Mouse (Mus musculus): Measurements from ENCODE around the gene Dag1. TPM values are rescaled to one million over a fixed set of nuclear protein-coding genes. Genes with fewer than 3 reads are reported as not detected.
"Not testable (repeated sequence)": the region's sequence is repeated elsewhere in the genome, so short reads cannot be mapped to it uniquely, and the experiment has no call there.

The Dag1 gene
- polyA plus RNA-seq, 1 experiment = 17.2 TPM

DNA sequence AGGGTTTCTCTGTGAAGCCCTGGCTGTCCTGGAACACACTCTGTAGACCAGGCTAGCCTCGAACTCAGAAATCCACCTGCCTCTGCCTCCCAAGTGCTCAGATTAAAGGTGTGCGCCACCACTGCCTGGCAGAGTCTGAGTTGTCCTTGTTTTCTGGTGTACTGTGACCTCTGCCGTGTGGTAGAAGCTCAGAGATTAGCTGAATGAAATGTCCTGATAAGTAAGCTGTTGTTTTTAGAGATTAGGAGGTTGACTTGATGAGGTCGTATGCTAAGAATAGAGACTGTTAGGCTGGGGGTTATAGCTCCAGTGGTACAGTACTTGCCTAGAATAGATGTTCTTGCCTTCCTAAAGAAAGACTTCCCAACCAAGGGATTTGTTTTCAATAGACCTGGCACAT, 41.0 kb upstream of the Dag1 start:
- no peaks in the 10 kb centered on the region for H3K27me3 ChIP-seq (ENCODE audit: control insufficient read depth, insufficient read depth, low read length)
- H3K4me3 ChIP-seq (ENCODE audit: control insufficient read depth, low read depth, low read length) = peak overlapping the region; percentile 96; the same call in 1 of the 2 replicates
- peaks cover 4% of the 10 kb centered on the region for H3K4me1 ChIP-seq (ENCODE audit: control insufficient read depth, insufficient read depth, low read length)
- peaks cover 1% of the 10 kb centered on the region for H3K36me3 ChIP-seq (ENCODE audit: control insufficient read depth, insufficient read depth, low read length)
- TF ChIP-seq POLR2A (IDR thresholded peaks at IDR 0.05; ENCODE audit: control insufficient read depth, low read depth, low read length) = no peak
- no peak for TF ChIP-seq CTCF (IDR thresholded peaks at IDR 0.05; ENCODE audit: control insufficient read depth, insufficient read depth, insufficient replicate concordance, low read depth, low read length)
- H3K27ac ChIP-seq (ENCODE audit: control insufficient read depth, insufficient read depth, low read depth, low read length) = 0 out of 2 replicates have a peak overlapping the region, but pooled peaks have one; percentile 79

DNA sequence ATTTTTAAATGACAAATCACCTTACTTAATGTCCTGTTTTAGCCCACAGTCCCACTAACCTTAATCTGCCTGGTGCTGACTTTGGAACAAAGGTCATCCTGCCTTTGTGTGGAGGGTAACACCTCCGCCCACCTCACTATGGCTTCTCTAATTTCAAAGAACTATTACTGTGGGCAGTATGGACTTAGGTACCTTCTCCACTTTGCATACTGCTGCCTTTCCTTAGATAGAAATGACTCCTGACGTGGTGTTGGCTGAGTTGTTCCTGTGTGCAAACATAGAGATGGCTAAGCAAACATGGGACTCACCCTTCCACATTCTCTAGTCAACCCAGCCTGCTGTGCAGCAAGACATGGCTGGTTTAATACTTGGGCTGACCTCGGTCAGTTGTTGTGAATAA, 38.1 kb upstream of the Dag1 start:
- H3K4me3 ChIP-seq (ENCODE audit: control insufficient read depth, low read depth, low read length) = no peak overlapping the region
- TF ChIP-seq CTCF (IDR thresholded peaks at IDR 0.05; ENCODE audit: control insufficient read depth, insufficient read depth, insufficient replicate concordance, low read depth, low read length) = no peak
- no peak for TF ChIP-seq POLR2A (IDR thresholded peaks at IDR 0.05; ENCODE audit: control insufficient read depth, low read depth, low read length)
- peaks cover 4% of the 10 kb centered on the region for H3K4me1 ChIP-seq (ENCODE audit: control insufficient read depth, insufficient read depth, low read length)
- H3K27ac ChIP-seq (ENCODE audit: control insufficient read depth, insufficient read depth, low read depth, low read length) = no peak overlapping the region
- no peaks in the 10 kb centered on the region for H3K27me3 ChIP-seq (ENCODE audit: control insufficient read depth, insufficient read depth, low read length)
- peaks cover 1% of the 10 kb centered on the region for H3K36me3 ChIP-seq (ENCODE audit: control insufficient read depth, insufficient read depth, low read length)

DNA sequence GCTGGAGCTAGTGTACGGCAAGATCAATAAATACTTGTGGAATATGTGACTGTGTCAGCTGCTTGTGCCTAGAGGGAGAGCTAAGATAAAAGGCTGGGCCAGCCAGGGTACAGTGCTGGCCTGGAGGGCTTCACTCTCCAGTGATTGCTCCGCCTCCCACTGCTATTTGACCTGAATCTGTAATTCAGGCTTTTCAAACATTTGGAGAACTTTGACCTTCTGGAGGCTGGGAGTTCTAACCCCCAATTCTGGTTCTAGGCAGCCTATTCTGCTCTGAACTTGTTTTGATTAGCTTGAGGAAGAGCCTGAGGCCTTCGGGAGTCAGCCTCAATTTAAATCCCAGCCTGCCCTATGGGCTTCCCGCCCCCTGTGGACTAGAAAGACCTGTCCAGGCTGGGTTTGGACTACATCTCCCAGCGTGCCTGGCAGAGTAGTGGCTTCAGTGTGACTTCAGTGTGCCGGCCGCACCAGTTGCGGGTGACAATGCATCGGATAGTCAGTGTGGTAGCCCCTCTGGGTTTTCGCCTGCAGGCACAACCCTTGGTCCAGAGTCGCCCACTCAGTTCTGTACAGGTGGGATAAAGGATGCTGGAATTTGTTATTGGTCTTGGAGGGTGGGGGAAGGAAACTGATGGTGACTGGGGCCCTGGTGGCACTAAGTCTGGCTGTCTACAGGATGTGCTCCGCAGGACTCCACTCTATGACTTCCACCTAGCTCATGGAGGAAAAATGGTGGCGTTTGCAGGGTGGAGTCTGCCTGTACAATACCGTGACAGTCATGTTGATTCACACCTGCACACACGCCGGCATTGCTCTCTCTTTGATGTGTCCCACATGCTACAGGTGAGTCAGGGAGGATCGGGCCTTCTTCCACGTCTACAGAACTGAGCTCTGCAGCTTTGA, 32.9 kb upstream of the Dag1 start, which contains the start of gene Amt:
Gene Amt (plus strand): TSS at position 401 of the 903 bp plus-strand sequence.
- H3K27me3 ChIP-seq (ENCODE audit: control insufficient read depth, insufficient read depth, low read length) = no peaks in the 10 kb centered on the region

DNA sequence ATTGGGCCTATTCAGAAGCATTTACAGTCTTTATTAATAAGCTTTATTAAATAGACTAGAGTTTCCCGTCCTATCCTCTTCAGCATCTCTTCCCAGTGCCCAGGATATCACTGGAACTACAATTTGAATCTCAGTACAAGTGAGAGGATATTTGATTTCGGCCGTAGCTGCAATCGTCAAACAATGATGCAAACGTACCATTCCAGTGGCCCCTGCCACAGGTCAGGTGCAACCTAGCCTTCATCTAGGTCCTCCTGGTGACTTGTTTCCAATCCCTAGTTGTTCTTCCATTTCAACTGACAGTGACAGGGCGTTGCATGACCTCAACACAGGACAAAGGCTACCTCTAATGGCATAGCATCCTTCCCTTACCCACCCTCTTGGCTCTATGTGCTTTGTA, 27.0 kb upstream of the Dag1 start:
- Histone ChIP-seq H3K4me3 (ENCODE audit: control insufficient read depth, low read depth, low read length) (peak overlapping the region; percentile 82), H3K27me3 (ENCODE audit: control insufficient read depth, insufficient read depth, low read length) (no peaks in the 10 kb centered on the region), H3K4me1 (ENCODE audit: control insufficient read depth, insufficient read depth, low read length) (peaks cover 6% of the 10 kb centered on the region), H3K27ac (ENCODE audit: control insufficient read depth, insufficient read depth, low read depth, low read length) (no peak overlapping the region), H3K36me3 (ENCODE audit: control insufficient read depth, insufficient read depth, low read length) (no peaks in the 10 kb centered on the region)
- no peak for TF ChIP-seq CTCF (IDR thresholded peaks at IDR 0.05; ENCODE audit: control insufficient read depth, insufficient read depth, insufficient replicate concordance, low read depth, low read length)
- no peak for TF ChIP-seq POLR2A (IDR thresholded peaks at IDR 0.05; ENCODE audit: control insufficient read depth, low read depth, low read length)

More for the DNA sequence above, 32.9 kb upstream of the Dag1 start, which contains the start of gene Amt:
- H3K36me3 ChIP-seq (ENCODE audit: control insufficient read depth, insufficient read depth, low read length) = no peaks in the 10 kb centered on the region
- H3K4me1 ChIP-seq (ENCODE audit: control insufficient read depth, insufficient read depth, low read length) = no peaks in the 10 kb centered on the region
- H3K4me3 ChIP-seq (ENCODE audit: control insufficient read depth, low read depth, low read length) = peak within 1 kb of the TSS; percentile 49
- TF ChIP-seq POLR2A (IDR thresholded peaks at IDR 0.05; ENCODE audit: control insufficient read depth, low read depth, low read length) = no peak
- no peak for TF ChIP-seq CTCF (IDR thresholded peaks at IDR 0.05; ENCODE audit: control insufficient read depth, insufficient read depth, insufficient replicate concordance, low read depth, low read length)
- H3K27ac ChIP-seq (ENCODE audit: control insufficient read depth, insufficient read depth, low read depth, low read length) = no peak within 1 kb of the TSS

DNA sequence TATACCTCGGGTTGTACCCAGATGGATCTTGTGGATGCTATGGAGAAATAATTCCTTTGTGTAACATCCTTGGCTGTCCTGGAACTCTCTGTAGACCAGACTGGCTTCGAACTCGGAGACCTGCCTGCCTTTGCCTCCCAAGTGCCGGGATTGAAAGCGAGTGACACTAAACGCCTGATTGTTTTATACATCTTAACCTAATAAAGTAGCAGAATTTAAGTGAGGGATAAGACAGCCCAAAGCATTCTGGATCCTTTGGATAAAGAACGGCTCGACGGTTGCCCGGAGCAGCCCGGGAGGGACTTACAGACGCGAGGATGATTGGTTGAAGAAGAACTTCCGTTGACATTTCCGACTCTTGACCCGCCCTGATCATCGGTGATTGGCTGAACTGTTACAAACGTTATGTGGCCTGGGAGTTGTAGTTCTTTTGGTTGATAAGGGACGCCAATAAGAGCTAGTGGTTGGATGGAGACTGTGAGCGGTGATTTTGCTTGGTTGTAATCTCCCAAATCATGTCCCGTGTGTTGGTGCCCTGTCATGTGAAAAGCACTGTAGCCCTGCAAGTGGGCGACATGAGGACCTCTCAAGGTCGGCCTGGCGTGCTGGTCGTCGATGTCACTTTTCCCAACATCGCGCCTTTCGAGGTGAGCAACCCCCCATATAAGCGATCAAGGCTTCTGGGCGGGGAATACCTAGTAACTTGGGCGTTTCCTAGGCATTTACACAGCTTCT, 26.4 kb upstream of the Dag1 start, which contains the start of gene Nicn1:
Gene Nicn1 (plus strand): TSS at position 414 of the 735 bp plus-strand sequence.
- Histone ChIP-seq H3K36me3 (ENCODE audit: control insufficient read depth, insufficient read depth, low read length) (no peaks in the 10 kb centered on the region), H3K4me3 (ENCODE audit: control insufficient read depth, low read depth, low read length) (peak within 1 kb of the TSS; percentile 82), H3K27me3 (ENCODE audit: control insufficient read depth, insufficient read depth, low read length) (no peaks in the 10 kb centered on the region), H3K4me1 (ENCODE audit: control insufficient read depth, insufficient read depth, low read length) (peaks cover 6% of the 10 kb centered on the region), H3K27ac (ENCODE audit: control insufficient read depth, insufficient read depth, low read depth, low read length) (peak within 1 kb of the TSS; percentile 80)
- TF ChIP-seq POLR2A (IDR thresholded peaks at IDR 0.05; ENCODE audit: control insufficient read depth, low read depth, low read length) = peak; percentile 47; the same call in 1 of the 2 replicates
- no peak for TF ChIP-seq CTCF (IDR thresholded peaks at IDR 0.05; ENCODE audit: control insufficient read depth, insufficient read depth, insufficient replicate concordance, low read depth, low read length)

DNA sequence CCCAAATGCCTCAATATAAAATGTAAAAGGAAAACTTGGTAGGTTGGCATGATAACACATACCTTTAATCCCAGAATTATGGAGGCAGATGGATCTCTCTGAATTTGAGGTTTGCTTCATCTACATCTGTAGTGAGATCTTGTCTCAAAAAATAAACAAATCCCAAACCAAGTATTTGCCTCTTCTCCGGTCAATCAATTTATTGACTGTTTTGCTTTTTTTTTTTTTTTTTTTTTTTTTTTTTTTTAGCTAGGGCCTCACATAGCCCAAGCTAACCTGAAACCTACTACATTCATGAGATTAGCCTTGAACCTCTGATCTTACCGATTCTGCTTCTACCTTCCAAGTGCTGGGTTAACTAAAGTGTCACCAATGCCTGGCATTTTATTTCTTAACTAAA, 25.6 kb upstream of the Dag1 start:
- no peak overlapping the region; the same call in 1 of the 2 replicates for H3K4me3 ChIP-seq (ENCODE audit: control insufficient read depth, low read depth, low read length)

DNA sequence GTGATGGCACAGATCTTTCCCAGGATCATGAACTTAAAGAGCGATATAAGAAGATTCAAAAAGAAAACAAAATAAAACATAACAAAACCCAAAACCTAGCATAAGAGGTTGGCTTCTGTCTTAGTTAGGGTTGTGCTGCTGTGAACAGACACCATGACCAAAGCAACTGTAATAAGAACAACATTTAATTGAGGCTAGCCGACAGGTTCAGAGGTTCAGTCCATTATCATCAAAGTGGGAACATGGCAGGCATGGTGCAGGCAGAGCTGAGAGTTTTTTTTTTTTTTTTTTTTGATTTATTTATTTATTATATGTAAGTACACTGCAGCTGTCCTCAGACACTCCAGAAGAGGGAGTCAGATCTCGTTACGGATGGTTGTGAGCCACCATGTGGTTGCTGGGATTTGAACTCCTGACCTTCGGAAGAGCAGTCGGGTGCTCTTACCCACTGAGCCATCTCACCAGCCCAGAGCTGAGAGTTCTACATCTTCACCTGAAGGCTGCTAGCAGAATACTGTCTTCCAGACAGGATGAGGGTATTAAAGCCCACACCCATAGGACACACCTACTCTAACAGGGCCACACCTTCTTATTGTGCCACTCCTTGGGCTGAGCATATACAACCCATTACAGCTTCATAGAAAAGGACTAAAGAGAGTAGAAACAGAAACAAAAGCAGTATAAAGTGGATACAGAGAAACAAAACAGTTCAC, 23.9 kb upstream of the Dag1 start:
- not testable (repeated sequence) for H3K4me3 ChIP-seq (ENCODE audit: control insufficient read depth, low read depth, low read length); H3K27ac ChIP-seq (ENCODE audit: control insufficient read depth, insufficient read depth, low read depth, low read length); H3K4me1 ChIP-seq (ENCODE audit: control insufficient read depth, insufficient read depth, low read length); H3K27me3 ChIP-seq (ENCODE audit: control insufficient read depth, insufficient read depth, low read length); H3K36me3 ChIP-seq (ENCODE audit: control insufficient read depth, insufficient read depth, low read length)

More for the DNA sequence above, 25.6 kb upstream of the Dag1 start:
- TF ChIP-seq POLR2A (IDR thresholded peaks at IDR 0.05; ENCODE audit: control insufficient read depth, low read depth, low read length) (no peak), CTCF (IDR thresholded peaks at IDR 0.05; ENCODE audit: control insufficient read depth, insufficient read depth, insufficient replicate concordance, low read depth, low read length) (no peak)
- no peaks in the 10 kb centered on the region for H3K27me3 ChIP-seq (ENCODE audit: control insufficient read depth, insufficient read depth, low read length)
- no peaks in the 10 kb centered on the region for H3K36me3 ChIP-seq (ENCODE audit: control insufficient read depth, insufficient read depth, low read length)
- H3K27ac ChIP-seq (ENCODE audit: control insufficient read depth, insufficient read depth, low read depth, low read length) = no peak overlapping the region
- H3K4me1 ChIP-seq (ENCODE audit: control insufficient read depth, insufficient read depth, low read length) = peaks cover 6% of the 10 kb centered on the region

All from testis, adult 2 months (tissue).